Mouse (Mus musculus): Measurements from ENCODE around the gene Bend5.

Gene Bend5

GRCm38 (mm10) chr4:111486187-111486586 is 71.4 kb downstream of the Bend5 start:
- no peak for DNase-seq (ENCODE audit: low spot score)

DNA sequence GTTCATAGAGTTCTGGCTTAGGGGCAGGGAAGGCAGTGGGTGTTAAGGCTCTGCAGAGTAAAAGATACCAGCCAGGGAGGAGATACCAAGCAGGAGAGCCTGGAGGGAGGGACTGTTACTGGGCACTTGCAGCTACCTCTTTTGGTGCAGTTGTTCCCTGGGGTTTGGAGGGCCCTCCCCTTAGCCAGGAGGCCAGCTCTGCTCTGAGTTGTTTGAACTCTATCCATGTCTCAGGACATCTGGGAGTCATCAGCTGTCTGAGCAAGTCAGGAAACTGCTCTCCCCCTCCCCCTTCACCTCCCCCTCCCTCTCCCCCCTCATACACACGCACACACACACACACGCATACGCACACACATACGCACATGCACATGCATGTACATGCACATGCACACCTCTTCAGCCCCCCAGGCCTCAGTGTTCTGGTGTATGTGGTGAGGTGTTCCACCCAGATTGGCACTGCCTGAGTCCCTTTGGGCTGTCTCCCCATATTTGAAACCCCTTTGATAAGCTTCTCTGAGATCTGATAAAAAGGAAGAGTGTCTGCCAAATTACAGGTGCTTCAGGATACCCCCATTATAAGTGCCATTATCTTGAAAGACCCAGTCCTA is 72.5 kb downstream of the Bend5 start:
- DNase-seq (ENCODE audit: low spot score), result no peak

- no peak for DNase-seq (ENCODE audit: low spot score)
Observed at GRCm38 (mm10) chr4:111493750-111494404, 79.1 kb downstream of the Bend5 start.

- peak; percentile 70 for DNase-seq (ENCODE audit: low spot score)
Observed at GRCm38 (mm10) chr4:111495949-111496348, 81.1 kb downstream of the Bend5 start.

- no peak for DNase-seq (ENCODE audit: low spot score)
Observed at GRCm38 (mm10) chr4:111498751-111499150, 83.9 kb downstream of the Bend5 start.

- no peak for DNase-seq (ENCODE audit: low spot score)
Observed at GRCm38 (mm10) chr4:111501441-111501840, 86.6 kb downstream of the Bend5 start.

- no peak for DNase-seq (ENCODE audit: low spot score)
Observed at GRCm38 (mm10) chr4:111502965-111503727, 88.3 kb downstream of the Bend5 start.

DNA sequence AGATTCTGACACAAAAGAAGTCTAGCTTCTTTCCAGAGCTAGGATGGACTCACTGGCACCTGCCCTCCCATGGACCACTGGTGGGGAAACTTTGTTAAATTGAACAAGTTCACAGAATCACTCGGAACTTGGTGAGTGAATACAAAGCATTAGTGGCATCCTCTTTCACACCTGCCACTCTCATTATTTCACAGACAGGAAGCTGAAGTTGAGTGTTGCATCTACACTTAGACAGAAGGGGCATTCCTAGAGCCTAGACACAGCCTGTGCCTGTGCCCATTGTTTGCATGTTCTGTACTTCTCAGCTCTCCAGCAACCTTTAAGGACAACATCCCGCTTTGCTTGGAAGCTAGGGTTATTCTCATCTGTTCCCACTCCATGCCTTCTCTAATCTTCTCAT is 90.1 kb downstream of the Bend5 start:
- DNase-seq (ENCODE audit: low spot score), result no peak

All from ovary, postnatal 36 days (tissue).